Mouse (Mus musculus): ENCODE measurements around the gene Sptan1. TPM values are rescaled to one million over a fixed set of nuclear protein-coding genes. Genes with fewer than 3 reads are reported as not detected.

Gene Sptan1
- polyA plus RNA-seq, 1 experiment = 98.2 TPM

DNA sequence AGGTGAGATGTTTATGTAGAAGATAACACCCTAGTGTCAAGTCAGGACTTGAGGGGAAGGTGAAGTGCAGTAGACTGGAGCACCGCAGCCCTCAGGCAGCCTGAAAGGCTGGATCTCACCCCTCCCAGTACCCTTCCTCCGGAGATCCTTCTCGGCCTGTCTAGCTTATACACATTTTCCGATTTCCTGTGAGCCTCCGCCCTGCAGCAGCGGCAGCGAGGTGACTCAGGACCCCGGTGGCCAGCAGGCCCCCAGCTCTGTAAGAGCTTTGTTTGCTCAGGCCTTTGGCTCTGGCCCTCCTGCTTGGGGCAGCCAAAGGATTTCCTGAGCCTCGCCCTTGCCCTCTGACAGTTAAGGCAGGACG, 113.0 kb downstream of the Sptan1 start:
- TF ChIP-seq CTCF (IDR thresholded peaks at IDR 0.05; ENCODE audit: low read depth, low read length) (no peak), POLR2A (IDR thresholded peaks at IDR 0.05; ENCODE audit: borderline replicate concordance, low read depth, low read length) (no peak)

GRCm38 (mm10) chr2:30078760-30079159, 113.4 kb downstream of the Sptan1 start:
- Histone ChIP-seq H3K4me3 (ENCODE audit: insufficient read depth, low read length) (no peak overlapping the region), H3K4me1 (ENCODE audit: control insufficient read depth, insufficient read depth, low read length) (peaks cover 7% of the 10 kb centered on the region; the same call in 1 of the 2 replicates), H3K27ac (ENCODE audit: insufficient read depth, low read depth, low read length) (no peak overlapping the region)
- TF ChIP-seq CTCF (IDR thresholded peaks at IDR 0.05; ENCODE audit: low read depth, low read length) = no peak
- TF ChIP-seq POLR2A (IDR thresholded peaks at IDR 0.05; ENCODE audit: borderline replicate concordance, low read depth, low read length) = no peak

More for the DNA sequence above, 113.0 kb downstream of the Sptan1 start:
- H3K4me3 ChIP-seq (ENCODE audit: insufficient read depth, low read length) = peak overlapping the region; percentile 27; the same call in 1 of the 2 replicates
- 0 out of 2 replicates have a peak, but pooled peaks cover 3% of the 10 kb centered on the region for H3K4me1 ChIP-seq (ENCODE audit: control insufficient read depth, insufficient read depth, low read length)
- no peak overlapping the region for H3K27ac ChIP-seq (ENCODE audit: insufficient read depth, low read depth, low read length)

DNA sequence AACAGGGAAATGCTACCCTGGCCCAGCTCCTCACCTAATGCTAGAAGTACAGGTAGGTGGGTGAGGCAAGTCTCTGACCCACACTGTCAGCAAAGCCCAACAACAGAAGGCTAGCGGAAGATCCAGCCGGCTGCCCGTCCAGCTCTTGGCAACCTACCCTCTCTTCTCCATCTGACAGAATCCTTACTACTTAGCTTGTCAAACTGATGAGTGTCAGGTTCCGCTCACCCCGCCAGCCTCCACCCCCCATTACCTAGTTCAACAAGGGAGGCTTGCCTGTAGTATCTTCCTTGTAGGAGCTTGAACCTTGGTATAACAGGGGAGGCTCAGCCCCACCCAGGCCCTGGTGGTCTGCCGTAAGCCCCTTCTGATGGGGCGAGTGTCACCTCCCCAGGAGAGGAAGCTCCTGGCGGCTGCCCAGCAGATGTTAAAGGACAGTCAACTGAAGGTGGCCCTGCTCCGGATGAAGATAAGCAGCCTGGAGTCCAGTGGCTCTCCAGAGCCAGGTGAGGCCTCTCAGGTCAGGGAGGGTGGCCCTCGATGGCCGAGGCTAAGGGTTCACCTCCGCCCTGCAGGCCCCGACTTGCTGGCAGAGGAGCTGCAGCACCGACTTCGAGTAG, 114.9 kb downstream of the Sptan1 start:
- TF ChIP-seq POLR2A (IDR thresholded peaks at IDR 0.05; ENCODE audit: borderline replicate concordance, low read depth, low read length) (no peak), CTCF (IDR thresholded peaks at IDR 0.05; ENCODE audit: low read depth, low read length) (no peak)
- no peak overlapping the region for H3K4me3 ChIP-seq (ENCODE audit: insufficient read depth, low read length)
- no peak overlapping the region for H3K27ac ChIP-seq (ENCODE audit: insufficient read depth, low read depth, low read length)
- H3K4me1 ChIP-seq (ENCODE audit: control insufficient read depth, insufficient read depth, low read length) = peaks cover 13% of the 10 kb centered on the region

Other genes with a start within 250 kb of the Sptan1 start
- gene Gm13420, start 213.9 kb upstream of the Sptan1 start, polyA plus RNA-seq (2012; ENCODE audit: insufficient read depth, insufficient read length, missing spikeins) = not detected in 2 replicates
- 1.1 TPM in 1 of 2 replicates, not detected in the other for gene Gm13547, start 206.2 kb upstream of the Sptan1 start, polyA plus RNA-seq (2012; ENCODE audit: insufficient read depth, insufficient read length, missing spikeins)
- gene Coq4, start 178.1 kb upstream of the Sptan1 start, polyA plus RNA-seq (2012; ENCODE audit: insufficient read depth, insufficient read length, missing spikeins) = 7.2 and 7.7 TPM in 2 replicates
- 18.0 and 19.0 TPM in 2 replicates for gene Trub2, start 177.1 kb upstream of the Sptan1 start, polyA plus RNA-seq (2012; ENCODE audit: insufficient read depth, insufficient read length, missing spikeins)
- gene Slc27a4, start 162.9 kb upstream of the Sptan1 start, polyA plus RNA-seq (2012; ENCODE audit: insufficient read depth, insufficient read length, missing spikeins) = 14.0 and 15.3 TPM in 2 replicates
- 27.7 and 37.4 TPM in 2 replicates for gene Urm1, start 145.5 kb upstream of the Sptan1 start, polyA plus RNA-seq (2012; ENCODE audit: insufficient read depth, insufficient read length, missing spikeins)
- 7.9 and 10.1 TPM in 2 replicates for gene Cercam, start 96.4 kb upstream of the Sptan1 start, polyA plus RNA-seq (2012; ENCODE audit: insufficient read depth, insufficient read length, missing spikeins)
- gene Odf2, start 76.3 kb upstream of the Sptan1 start, polyA plus RNA-seq (2012; ENCODE audit: insufficient read depth, insufficient read length, missing spikeins) = 49.8 and 50.6 TPM in 2 replicates
- gene Gle1, start 30.1 kb upstream of the Sptan1 start, polyA plus RNA-seq (2012; ENCODE audit: insufficient read depth, insufficient read length, missing spikeins) = 19.0 and 20.6 TPM in 2 replicates
- 8.2 TPM in 2 replicates for gene Wdr34, start 83.3 kb downstream of the Sptan1 start, polyA plus RNA-seq (2012; ENCODE audit: insufficient read depth, insufficient read length, missing spikeins)
- 167 and 173 TPM in 2 replicates for gene Set, start 91.8 kb downstream of the Sptan1 start, polyA plus RNA-seq (2012; ENCODE audit: insufficient read depth, insufficient read length, missing spikeins)
- 6.6 and 7.2 TPM in 2 replicates for gene Pkn3, start 112.1 kb downstream of the Sptan1 start, polyA plus RNA-seq (2012; ENCODE audit: insufficient read depth, insufficient read length, missing spikeins)
- gene Zdhhc12, start 128.1 kb downstream of the Sptan1 start, polyA plus RNA-seq (2012; ENCODE audit: insufficient read depth, insufficient read length, missing spikeins) = 23.7 and 28.2 TPM in 2 replicates
- 22.8 and 26.8 TPM in 2 replicates for gene Zer1, start 159.0 kb downstream of the Sptan1 start, polyA plus RNA-seq (2012; ENCODE audit: insufficient read depth, insufficient read length, missing spikeins)
- 95.7 and 107 TPM in 2 replicates for gene Tbc1d13, start 168.2 kb downstream of the Sptan1 start, polyA plus RNA-seq (2012; ENCODE audit: insufficient read depth, insufficient read length, missing spikeins)
- gene Endog, start 205.9 kb downstream of the Sptan1 start, polyA plus RNA-seq (2012; ENCODE audit: insufficient read depth, insufficient read length, missing spikeins) = 5.4 and 6.4 TPM in 2 replicates
- 12.5 and 12.9 TPM in 2 replicates for gene Spout1, start 212.9 kb downstream of the Sptan1 start, polyA plus RNA-seq (2012; ENCODE audit: insufficient read depth, insufficient read length, missing spikeins)
- 3.5 and 3.9 TPM in 2 replicates for gene Kyat1, start 240.3 kb downstream of the Sptan1 start, polyA plus RNA-seq (2012; ENCODE audit: insufficient read depth, insufficient read length, missing spikeins)

All from bone marrow macrophage, adult 2 months (primary cell).